13 mouse cellular contexts compared by ENCODE assay signal in the genomic region with DNA sequence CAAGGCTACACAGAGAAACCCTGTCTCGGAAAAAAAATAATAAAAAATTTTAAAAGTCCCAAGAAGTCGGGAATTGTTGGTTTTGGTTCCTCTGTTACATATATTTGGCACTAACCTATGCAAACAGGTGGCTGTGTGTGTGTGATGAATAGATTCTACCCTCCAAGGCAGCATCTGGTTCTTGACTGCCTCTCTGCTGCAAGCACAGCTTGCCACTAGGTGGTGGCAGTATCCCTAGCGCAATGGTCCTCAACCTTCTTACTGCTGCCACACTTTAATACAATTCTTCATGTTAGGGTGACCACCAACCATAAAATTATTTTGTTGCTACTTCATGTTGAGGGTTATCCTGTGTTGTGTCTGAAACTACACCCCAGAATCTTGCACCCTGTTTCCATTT. TPM values are rescaled to one million over a fixed set of nuclear protein-coding genes. Genes with fewer than 3 reads are reported as not detected.
DNase-seq lines count a peak whose midpoint lies in the region; TF ChIP-seq lines count a peak whose summit lies in the region.
"Had no signal": no experiment of that assay in that cellular context is flagged by ENCODE, and none has a peak within 500 bp of the region (broad histone marks: within the 10 kb centered on the region; RNA-seq: fewer than 3 reads in every experiment).

No protein-coding gene starts in this region.

- H3K36me3 ChIP-seq in kidney, adult 2 months (ENCODE audit: control insufficient read depth, insufficient read depth, low read length), result no peaks in the 10 kb centered on the region
- no peaks in the 10 kb centered on the region for H3K36me3 ChIP-seq in thymus, adult 2 months (ENCODE audit: control insufficient read depth, insufficient read depth, low read length)
- H3K36me3 ChIP-seq: embryonic facial prominence, embryonic 13.5 days had no signal

- H3K4me1 ChIP-seq in kidney, adult 2 months (ENCODE audit: control insufficient read depth, insufficient read depth, low read length), result no peaks in the 10 kb centered on the region
- H3K4me1 ChIP-seq in thymus, adult 2 months (replicated peaks; ENCODE audit: control insufficient read depth, insufficient read depth, low read length), result no peaks in the 10 kb centered on the region
- H3K4me1 ChIP-seq in bone marrow, adult 2 months (ENCODE audit: control insufficient read depth, insufficient read depth, low read length), result no peaks in the 10 kb centered on the region
- H3K4me1 ChIP-seq: embryonic facial prominence, embryonic 13.5 days had no signal

- TF ChIP-seq CTCF in kidney, adult 2 months (conservative IDR thresholded peaks at IDR 0.05; ENCODE audit: insufficient read depth, insufficient read length, low read depth, low read length), result peak; percentile 70
- TF ChIP-seq CTCF in thymus, adult 2 months (IDR thresholded peaks at IDR 0.05; ENCODE audit: borderline replicate concordance, control insufficient read depth, extremely low read depth, insufficient read depth, low read length, poor library complexity), result no peak
- TF ChIP-seq CTCF in bone marrow, adult 2 months (IDR thresholded peaks at IDR 0.05; ENCODE audit: control insufficient read depth, insufficient read depth, low read length), result peak; percentile 69

- 56% methylated on average over 3 of the region's 3 CpGs for WGBS in kidney, adult 2 months
- WGBS in thymus, adult 2 months, result 44% methylated on average over 3 of the region's 3 CpGs
- WGBS in bone marrow, adult 2 months, result 44% methylated on average over 3 of the region's 3 CpGs

- no peak overlapping the region for H3K4me3 ChIP-seq in kidney, adult 2 months (ENCODE audit: insufficient read depth, low read depth, low read length)
- no peak overlapping the region for H3K4me3 ChIP-seq in thymus, adult 2 months (ENCODE audit: control insufficient read depth, insufficient read depth, low read length)
- no peak overlapping the region for H3K4me3 ChIP-seq in bone marrow, adult 2 months (replicated peaks; ENCODE audit: control insufficient read depth, low read depth, low read length)
- H3K4me3 ChIP-seq: embryonic facial prominence, embryonic 13.5 days; heart, embryonic 10.5 days had no signal

- TF ChIP-seq POLR2A in kidney, adult 2 months (IDR thresholded peaks at IDR 0.05; ENCODE audit: low read depth, low read length), result no peak
- no peak for TF ChIP-seq POLR2A in thymus, adult 2 months (IDR thresholded peaks at IDR 0.05; ENCODE audit: control insufficient read depth, extremely low read depth, insufficient read depth, low read length, poor library complexity)
- no peak for TF ChIP-seq POLR2A in bone marrow, adult 2 months (IDR thresholded peaks at IDR 0.05; ENCODE audit: borderline replicate concordance, control insufficient read depth, low read depth, low read length)

- DNase-seq in kidney, adult 2 months, result peak; percentile 15
- DNase-seq in kidney, adult 8-10 months, result no peak
- DNase-seq in thymus, postnatal 0 days (ENCODE audit: low spot score), result peak; percentile 36
- no peak for DNase-seq in thymus, adult 2 months
- DNase-seq in ovary, postnatal 36 days (ENCODE audit: low spot score), result no peak
- no peak for DNase-seq in urinary bladder, postnatal 14 days (ENCODE audit: low spot score)
- DNase-seq: adrenal gland, postnatal 10 days; kidney, postnatal 14 days; right cerebral cortex, adult 18-20 months; thymus, postnatal 25 days had no signal

- no peak overlapping the region for H3K27ac ChIP-seq in kidney, adult 2 months (ENCODE audit: insufficient read depth, low read depth, low read length)
- H3K27ac ChIP-seq in thymus, adult 2 months (ENCODE audit: control insufficient read depth, insufficient read depth, low read length), result no peak overlapping the region
- no peak overlapping the region for H3K27ac ChIP-seq in bone marrow, adult 2 months (ENCODE audit: control insufficient read depth, insufficient read depth, low read depth, low read length, poor library complexity)
- H3K27ac ChIP-seq: embryonic facial prominence, embryonic 13.5 days; heart, embryonic 10.5 days had no signal

- H3K27me3 ChIP-seq in kidney, adult 2 months (replicated peaks; ENCODE audit: control insufficient read depth, insufficient read depth, low read length), result no peaks in the 10 kb centered on the region
- no peaks in the 10 kb centered on the region for H3K27me3 ChIP-seq in thymus, adult 2 months (ENCODE audit: control insufficient read depth, insufficient read depth, low read length)
- H3K27me3 ChIP-seq: embryonic facial prominence, embryonic 13.5 days had no signal

RNA-seq across cellular contexts. Expression of a gene that starts 10.6 kb away (rescaled TPM):
- polyA plus RNA-seq in kidney, adult 2 months (2012; rRNA removed), result 3.2 and 3.9 TPM in 2 replicates
- 18.2 and 18.3 TPM in 2 replicates for polyA plus RNA-seq in thymus, postnatal 0 days (2015; fragmentation: Nextera tagmentation; extraction: Ambion mirVana)
- 3.0 and 3.8 TPM in 2 replicates for polyA plus RNA-seq in thymus, adult 2 months (2012; rRNA removed)
- 0.75 and 18.5 TPM in 2 replicates for polyA plus RNA-seq in bone marrow, adult 2 months (2011; ENCODE audit: insufficient read depth, insufficient read length, low replicate concordance, missing spikeins)

RNA-seq across cellular contexts. Expression of a gene that starts 55.6 kb away (rescaled TPM):
- 8.5 and 12.2 TPM in 2 replicates for polyA plus RNA-seq in kidney, adult 2 months (2012; rRNA removed)
- polyA plus RNA-seq in thymus, postnatal 0 days (2015; fragmentation: Nextera tagmentation; extraction: Ambion mirVana), result 8.9 and 9.8 TPM in 2 replicates
- 23.5 and 36.2 TPM in 2 replicates for polyA plus RNA-seq in thymus, adult 2 months (2012; rRNA removed)
- polyA plus RNA-seq in bone marrow, adult 2 months (2011; ENCODE audit: insufficient read depth, insufficient read length, low replicate concordance, missing spikeins), result 8.2 and 12.4 TPM in 2 replicates

RNA-seq across cellular contexts. Expression of a gene that starts 56.2 kb away (rescaled TPM):
- 16.3 and 16.7 TPM in 2 replicates for polyA plus RNA-seq in kidney, adult 2 months (2012; rRNA removed)
- 165 and 168 TPM in 2 replicates for polyA plus RNA-seq in thymus, postnatal 0 days (2015; fragmentation: Nextera tagmentation; extraction: Ambion mirVana)
- polyA plus RNA-seq in thymus, adult 2 months (2012; rRNA removed), result 56.1 and 61.9 TPM in 2 replicates
- 26.6 and 43.1 TPM in 2 replicates for polyA plus RNA-seq in bone marrow, adult 2 months (2011; ENCODE audit: insufficient read depth, insufficient read length, low replicate concordance, missing spikeins)

Comparison
In these comparisons a context has a peak if more than half of its experiments do, and no peak if none do; other contexts are left out.
1. DNase-seq: peak in kidney, adult 2 months (single experiment) and thymus, postnatal 0 days (single experiment); none in kidney, adult 8-10 months (0 of 2), thymus, adult 2 months (single experiment), ovary, postnatal 36 days (single experiment) and urinary bladder, postnatal 14 days (single experiment).